Mouse (Mus musculus): ENCODE measurements at regions not wholly inside any gene's neighbourhood (a gene's known extent, or its start where the extent isn't known, plus 50 kb on each side); places are given as distances from the start of the nearest gene placed in this dataset.
A peak's percentile ranks its signal among the peaks of the same experiment; 100 is the strongest.

- Histone ChIP-seq H3K4me1 (ENCODE audit: control insufficient read depth) (no peaks in the 10 kb centered on the region), H3K9me3 (ENCODE audit: control insufficient read depth, low read length) (peaks cover 8% of the 10 kb centered on the region; the same call in 1 of the 2 replicates), H3K36me3 (ENCODE audit: control insufficient read depth) (no peaks in the 10 kb centered on the region), H3K4me3 (replicated peaks) (no peak overlapping the region), H3K27me3 (ENCODE audit: control insufficient read depth) (no peaks in the 10 kb centered on the region)
- TF ChIP-seq TAL1 (IDR thresholded peaks at IDR 0.05; ENCODE audit: low read length) (no peak), GATA1 (IDR thresholded peaks at IDR 0.05; ENCODE audit: low read length) (no peak)
These were observed 459.5 kb downstream of the Ccdc171 start for GRCm38 (mm10) chr4:83984671-83985391.

- Histone ChIP-seq H3K36me3 (ENCODE audit: control insufficient read depth) (no peaks in the 10 kb centered on the region), H3K9me3 (ENCODE audit: control insufficient read depth, low read length) (peaks cover 8% of the 10 kb centered on the region; the same call in 1 of the 2 replicates), H3K27me3 (ENCODE audit: control insufficient read depth) (no peaks in the 10 kb centered on the region), H3K4me3 (replicated peaks) (no peak overlapping the region), H3K4me1 (ENCODE audit: control insufficient read depth) (no peaks in the 10 kb centered on the region)
- no peak for TF ChIP-seq TAL1 (IDR thresholded peaks at IDR 0.05; ENCODE audit: low read length)
- TF ChIP-seq GATA1 (IDR thresholded peaks at IDR 0.05; ENCODE audit: low read length): no peak
These were observed 460.1 kb downstream of the Ccdc171 start for GRCm38 (mm10) chr4:83985451-83985850.

- H3K4me3 ChIP-seq (replicated peaks): no peak overlapping the region
- no peaks in the 10 kb centered on the region for H3K36me3 ChIP-seq (ENCODE audit: control insufficient read depth)
- TF ChIP-seq GATA1 (IDR thresholded peaks at IDR 0.05; ENCODE audit: low read length) (no peak), TAL1 (IDR thresholded peaks at IDR 0.05; ENCODE audit: low read length) (no peak)
- no peaks in the 10 kb centered on the region for H3K27me3 ChIP-seq (ENCODE audit: control insufficient read depth)
- peaks cover 8% of the 10 kb centered on the region; the same call in 1 of the 2 replicates for H3K9me3 ChIP-seq (ENCODE audit: control insufficient read depth, low read length)
- H3K4me1 ChIP-seq (ENCODE audit: control insufficient read depth): no peaks in the 10 kb centered on the region
These were observed 461.8 kb downstream of the Ccdc171 start for GRCm38 (mm10) chr4:83986951-83987822.

GRCm38 (mm10) chr4:83987846-83988245, 462.5 kb downstream of the Ccdc171 start:
- no peaks in the 10 kb centered on the region for H3K36me3 ChIP-seq (ENCODE audit: control insufficient read depth)
- H3K4me3 ChIP-seq (replicated peaks): no peak overlapping the region

GRCm38 (mm10) chr4:83988314-83988713, 463.0 kb downstream of the Ccdc171 start:
- no peak overlapping the region for H3K4me3 ChIP-seq (replicated peaks)
- no peak for TF ChIP-seq GATA1 (IDR thresholded peaks at IDR 0.05; ENCODE audit: low read length)
- no peak for TF ChIP-seq TAL1 (IDR thresholded peaks at IDR 0.05; ENCODE audit: low read length)
- H3K27me3 ChIP-seq (ENCODE audit: control insufficient read depth): no peaks in the 10 kb centered on the region
- peaks cover 5% of the 10 kb centered on the region; the same call in 1 of the 2 replicates for H3K9me3 ChIP-seq (ENCODE audit: control insufficient read depth, low read length)
- no peaks in the 10 kb centered on the region for H3K36me3 ChIP-seq (ENCODE audit: control insufficient read depth)
- H3K4me1 ChIP-seq (ENCODE audit: control insufficient read depth): no peaks in the 10 kb centered on the region

More at GRCm38 (mm10) chr4:83987846-83988245, 462.5 kb downstream of the Ccdc171 start:
- Histone ChIP-seq H3K4me1 (ENCODE audit: control insufficient read depth) (no peaks in the 10 kb centered on the region), H3K27me3 (ENCODE audit: control insufficient read depth) (no peaks in the 10 kb centered on the region), H3K9me3 (ENCODE audit: control insufficient read depth, low read length) (peaks cover 8% of the 10 kb centered on the region; the same call in 1 of the 2 replicates)
- TF ChIP-seq TAL1 (IDR thresholded peaks at IDR 0.05; ENCODE audit: low read length) (no peak), GATA1 (IDR thresholded peaks at IDR 0.05; ENCODE audit: low read length) (no peak)

- Histone ChIP-seq H3K36me3 (ENCODE audit: control insufficient read depth) (no peaks in the 10 kb centered on the region), H3K4me3 (replicated peaks) (no peak overlapping the region), H3K27me3 (ENCODE audit: control insufficient read depth) (no peaks in the 10 kb centered on the region), H3K9me3 (ENCODE audit: control insufficient read depth, low read length) (no peaks in the 10 kb centered on the region), H3K4me1 (ENCODE audit: control insufficient read depth) (no peaks in the 10 kb centered on the region)
- TF ChIP-seq GATA1 (IDR thresholded peaks at IDR 0.05; ENCODE audit: low read length): no peak
- TF ChIP-seq TAL1 (IDR thresholded peaks at IDR 0.05; ENCODE audit: low read length): no peak
These were observed 465.0 kb downstream of the Ccdc171 start for GRCm38 (mm10) chr4:83990126-83990989.

GRCm38 (mm10) chr4:83991195-83991594, 465.9 kb downstream of the Ccdc171 start:
- H3K4me3 ChIP-seq (replicated peaks): no peak overlapping the region
- H3K27me3 ChIP-seq (ENCODE audit: control insufficient read depth): no peaks in the 10 kb centered on the region
- H3K4me1 ChIP-seq (ENCODE audit: control insufficient read depth): no peaks in the 10 kb centered on the region
- no peaks in the 10 kb centered on the region for H3K9me3 ChIP-seq (ENCODE audit: control insufficient read depth, low read length)
- no peaks in the 10 kb centered on the region for H3K36me3 ChIP-seq (ENCODE audit: control insufficient read depth)
- TF ChIP-seq GATA1 (IDR thresholded peaks at IDR 0.05; ENCODE audit: low read length) (no peak), TAL1 (IDR thresholded peaks at IDR 0.05; ENCODE audit: low read length) (no peak)

GRCm38 (mm10) chr4:83997079-83997478, 471.7 kb downstream of the Ccdc171 start:
- Histone ChIP-seq H3K27me3 (ENCODE audit: control insufficient read depth) (no peaks in the 10 kb centered on the region), H3K36me3 (ENCODE audit: control insufficient read depth) (no peaks in the 10 kb centered on the region), H3K9me3 (ENCODE audit: control insufficient read depth, low read length) (no peaks in the 10 kb centered on the region), H3K4me3 (replicated peaks) (no peak overlapping the region), H3K4me1 (ENCODE audit: control insufficient read depth) (no peaks in the 10 kb centered on the region)
- peak; percentile 80 for TF ChIP-seq GATA1 (IDR thresholded peaks at IDR 0.05; ENCODE audit: low read length)
- no peak for TF ChIP-seq TAL1 (IDR thresholded peaks at IDR 0.05; ENCODE audit: low read length)
